Mouse (Mus musculus): Measurements from ENCODE around the gene Atl2. TPM values are rescaled to one million over a fixed set of nuclear protein-coding genes. Genes with fewer than 3 reads are reported as not detected.

Gene Atl2
- 10 to 100 TPM; 65.0 to 71.0 TPM for total RNA-seq (2021)

DNA sequence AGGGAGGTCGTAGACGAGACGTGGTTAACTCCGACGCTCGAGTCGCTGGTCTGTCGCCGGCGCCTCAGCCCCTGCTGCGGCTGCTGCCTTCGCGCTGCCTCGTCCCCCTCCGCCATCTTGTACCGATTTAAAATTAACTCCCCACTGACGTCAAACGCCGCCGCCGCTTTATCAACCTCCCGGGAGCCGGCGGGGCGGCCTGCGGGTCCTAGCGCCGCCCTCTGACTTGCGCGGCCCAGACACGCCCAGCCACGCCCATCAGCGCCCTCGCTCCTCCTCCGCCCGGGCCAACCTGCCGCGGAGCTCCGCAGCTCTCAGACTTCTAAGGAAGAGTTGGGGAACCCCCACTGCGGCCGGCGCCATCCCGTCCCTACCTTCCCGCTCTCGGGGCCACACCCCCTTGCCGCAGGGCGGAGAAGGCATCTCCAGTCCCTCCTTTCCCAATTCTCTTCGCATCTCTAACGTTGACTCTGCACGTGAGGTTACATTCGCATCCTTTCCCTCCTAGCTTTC, at the start of gene Atl2:
Gene Atl2 (minus strand): TSS at position 213 of the 513 bp plus-strand sequence.
- intact Hi-C loops (cut with DNase I) = loop anchor here (5.0 kb wide), 2 partner anchors 56 to 121 kb away; no protein-coding TSS in a partner anchor
- peak; percentile 94 to 96 for DNase-seq (ENCODE audit: low spot score in 2 of 2)

DNA sequence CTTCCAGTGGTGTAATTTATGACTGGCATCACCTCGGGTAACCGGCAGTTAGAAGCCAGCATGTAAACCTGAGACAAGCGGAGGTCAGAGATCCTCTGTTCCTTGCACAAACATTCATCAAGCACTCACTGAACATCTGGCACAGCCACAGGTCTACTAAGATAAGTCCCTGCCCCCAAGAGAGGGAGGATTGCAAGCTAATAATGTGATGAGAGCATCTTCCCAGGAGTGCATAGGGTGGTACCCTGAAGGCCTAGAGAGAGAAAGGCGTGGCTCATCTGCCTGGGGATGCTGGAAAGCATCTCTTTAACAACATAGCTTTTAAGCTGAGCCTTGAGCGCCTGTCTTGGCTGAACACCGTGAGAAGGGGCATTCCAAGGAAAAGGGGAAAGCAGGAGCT, 48.9 kb upstream of the Atl2 start:
- no peak for DNase-seq (ENCODE audit: low spot score in 2 of 2)
- intact Hi-C loops (cut with DNase I) = loop anchor here (10.0 kb wide), 1 partner anchor 800 kb away; no protein-coding TSS in a partner anchor

DNA sequence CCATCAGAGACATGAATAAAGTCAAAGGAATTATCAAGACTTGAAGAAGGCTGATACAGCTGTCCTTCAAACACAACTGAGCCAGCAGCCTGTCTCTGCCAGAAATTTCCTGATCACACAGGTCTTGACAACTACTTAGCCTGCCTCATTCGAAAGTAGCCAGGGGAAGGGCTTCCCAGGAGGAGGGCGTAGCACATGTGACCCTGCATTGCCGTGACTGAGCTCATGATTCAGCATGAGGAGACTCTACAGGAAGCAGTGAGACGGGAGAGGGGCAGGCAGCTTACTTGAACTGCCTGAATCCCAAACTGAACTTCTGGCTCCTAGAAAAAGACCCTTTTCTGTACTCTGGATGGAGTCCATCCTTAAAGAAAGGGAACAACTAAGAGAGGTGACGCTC, 46.5 kb upstream of the Atl2 start:
- intact Hi-C loops (cut with DNase I) = loop anchor here (10.0 kb wide), 1 partner anchor 802 kb away; no protein-coding TSS in a partner anchor

GRCm38 (mm10) chr17:79939133-79939532, 43.2 kb upstream of the Atl2 start:
- intact Hi-C loops (cut with DNase I) = no loop called here
- DNase-seq (ENCODE audit: low spot score in 2 of 2) = no peak

More for the DNA sequence above, 46.5 kb upstream of the Atl2 start:
- no peak for DNase-seq (ENCODE audit: low spot score in 2 of 2)

DNA sequence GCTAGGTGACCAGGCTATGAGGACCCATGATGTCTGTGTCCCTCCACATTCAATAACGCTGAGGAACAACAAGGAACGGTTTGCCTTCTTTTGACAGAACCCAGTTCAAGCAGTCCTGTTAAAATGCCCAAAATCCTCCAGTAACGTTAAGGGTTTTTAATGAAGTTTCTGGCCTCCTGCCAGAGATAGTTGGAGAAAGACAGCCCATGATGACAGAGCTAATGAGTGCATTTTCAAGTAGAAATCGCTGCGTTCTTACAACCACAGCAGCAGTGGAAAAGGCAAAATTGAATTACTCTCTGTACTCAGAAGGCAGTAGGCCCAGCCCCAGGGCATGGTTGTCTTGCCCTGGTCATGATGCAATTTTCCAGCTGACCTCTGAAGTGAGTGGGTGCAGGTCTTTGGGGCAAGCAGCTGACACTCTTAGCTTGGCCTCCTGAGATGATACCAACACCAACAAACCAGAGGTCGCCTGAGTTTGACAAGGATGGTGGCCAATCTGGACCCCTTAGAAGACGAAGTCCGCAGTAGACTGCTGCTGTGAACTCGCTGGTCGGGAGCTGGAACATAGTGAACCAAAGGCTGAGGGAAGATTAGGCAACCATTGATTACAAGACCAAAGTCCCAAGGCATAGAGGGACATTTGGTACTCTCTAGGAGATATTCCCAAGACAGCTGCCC, 42.1 kb upstream of the Atl2 start:
- no peak for DNase-seq (ENCODE audit: low spot score in 2 of 2)
- intact Hi-C loops (cut with DNase I) = no loop called here

DNA sequence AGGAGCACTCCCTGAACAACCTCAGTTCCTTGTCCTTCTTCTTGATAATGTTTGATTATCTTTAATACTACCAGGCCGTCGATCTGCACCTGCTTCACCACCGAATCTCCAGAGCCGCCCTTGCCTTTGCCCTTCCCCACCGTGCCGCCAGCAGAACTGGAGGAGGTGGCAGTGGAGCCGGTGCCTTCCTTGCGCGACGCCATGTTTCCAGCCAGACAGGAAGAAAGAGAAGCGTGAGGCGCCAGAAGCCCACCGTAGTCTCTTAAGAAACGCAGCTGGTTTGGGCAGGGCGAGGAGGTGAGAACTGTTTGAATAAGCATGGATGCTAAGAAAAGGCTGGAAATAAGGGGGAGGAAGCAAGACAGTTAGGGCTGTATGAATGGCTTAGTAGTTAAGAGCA, 38.4 kb upstream of the Atl2 start:
- no peak for DNase-seq (ENCODE audit: low spot score in 2 of 2)
- intact Hi-C loops (cut with DNase I) = no loop called here

- DNase-seq (ENCODE audit: low spot score in 2 of 2) = no peak
- intact Hi-C loops (cut with DNase I) = no loop called here
Observed at GRCm38 (mm10) chr17:79932676-79933278, 36.9 kb upstream of the Atl2 start.

DNA sequence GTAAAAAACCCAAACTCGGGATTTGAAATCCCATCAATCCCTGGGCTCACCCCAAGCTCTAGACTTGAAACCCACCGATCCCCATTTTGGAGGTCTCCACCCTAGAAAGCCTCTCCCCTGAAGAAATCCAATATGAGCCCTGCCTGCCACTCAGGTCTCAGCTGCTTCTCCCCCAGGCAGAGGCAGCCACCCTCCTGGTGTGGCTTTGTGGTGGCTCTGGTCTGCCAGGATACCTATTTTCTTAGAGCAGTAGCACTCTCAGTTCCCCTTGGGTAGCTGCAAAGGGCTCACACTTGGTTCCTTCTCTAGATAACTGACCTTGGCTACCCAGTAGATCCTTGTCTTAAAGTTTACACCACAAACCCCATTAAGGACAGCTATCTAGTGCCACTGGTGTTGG, 31.2 kb upstream of the Atl2 start:
- no peak for DNase-seq (ENCODE audit: low spot score in 2 of 2)
- intact Hi-C loops (cut with DNase I) = no loop called here

DNA sequence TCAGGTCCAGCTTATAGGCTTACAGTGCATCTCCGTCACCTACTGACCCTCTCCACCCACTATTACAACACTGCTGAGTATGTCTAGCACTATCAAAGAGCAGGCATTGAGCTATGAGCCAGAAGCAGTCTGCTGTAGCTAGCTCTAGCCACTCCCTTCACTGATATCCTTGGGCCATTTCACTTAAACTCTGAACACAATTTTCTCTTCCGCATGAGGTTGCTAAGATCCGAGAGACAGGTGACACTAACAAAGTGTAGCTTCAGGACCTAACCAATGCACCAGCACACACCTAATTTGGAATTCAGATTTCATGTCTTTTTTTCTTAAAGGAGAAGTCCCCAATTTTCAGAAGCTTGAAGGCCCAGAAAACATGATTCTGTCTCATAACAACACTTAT, 30.6 kb upstream of the Atl2 start:
- intact Hi-C loops (cut with DNase I) = no loop called here
- DNase-seq (ENCODE audit: low spot score in 2 of 2) = no peak

DNA sequence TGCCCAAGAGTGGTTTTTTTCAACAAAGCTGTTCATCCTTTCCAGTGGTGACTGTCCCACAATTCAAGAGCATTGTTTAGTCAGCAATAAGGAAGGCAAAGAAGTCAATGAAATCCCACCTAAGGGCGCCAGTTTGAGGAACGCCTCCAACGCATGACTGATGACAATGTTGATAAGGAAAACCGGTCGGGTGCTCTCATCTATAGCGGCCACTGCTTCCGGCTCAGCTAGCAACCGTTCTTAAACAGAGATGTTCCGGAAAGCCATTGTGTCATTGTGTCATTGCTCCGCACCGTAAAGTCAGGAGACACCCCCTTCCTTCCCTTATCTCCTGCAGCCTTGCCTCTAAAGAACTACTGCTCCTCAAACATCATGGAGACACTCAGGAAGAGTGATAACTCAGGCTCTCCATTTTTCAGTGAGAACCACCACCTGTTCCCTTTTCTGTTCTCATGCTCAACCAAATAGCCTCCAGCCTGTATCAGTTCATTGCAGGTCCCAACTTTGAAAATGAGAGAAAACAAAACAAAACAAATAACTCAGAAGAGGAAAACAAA, 30.0 kb upstream of the Atl2 start:
- intact Hi-C loops (cut with DNase I) = no loop called here
- DNase-seq (ENCODE audit: low spot score in 2 of 2) = no peak

- intact Hi-C loops (cut with DNase I) = no loop called here
- peak in 1 of 2 experiments; percentile 25 for DNase-seq (ENCODE audit: low spot score in 2 of 2)
Observed at GRCm38 (mm10) chr17:79920355-79920754, 24.4 kb upstream of the Atl2 start.

DNA sequence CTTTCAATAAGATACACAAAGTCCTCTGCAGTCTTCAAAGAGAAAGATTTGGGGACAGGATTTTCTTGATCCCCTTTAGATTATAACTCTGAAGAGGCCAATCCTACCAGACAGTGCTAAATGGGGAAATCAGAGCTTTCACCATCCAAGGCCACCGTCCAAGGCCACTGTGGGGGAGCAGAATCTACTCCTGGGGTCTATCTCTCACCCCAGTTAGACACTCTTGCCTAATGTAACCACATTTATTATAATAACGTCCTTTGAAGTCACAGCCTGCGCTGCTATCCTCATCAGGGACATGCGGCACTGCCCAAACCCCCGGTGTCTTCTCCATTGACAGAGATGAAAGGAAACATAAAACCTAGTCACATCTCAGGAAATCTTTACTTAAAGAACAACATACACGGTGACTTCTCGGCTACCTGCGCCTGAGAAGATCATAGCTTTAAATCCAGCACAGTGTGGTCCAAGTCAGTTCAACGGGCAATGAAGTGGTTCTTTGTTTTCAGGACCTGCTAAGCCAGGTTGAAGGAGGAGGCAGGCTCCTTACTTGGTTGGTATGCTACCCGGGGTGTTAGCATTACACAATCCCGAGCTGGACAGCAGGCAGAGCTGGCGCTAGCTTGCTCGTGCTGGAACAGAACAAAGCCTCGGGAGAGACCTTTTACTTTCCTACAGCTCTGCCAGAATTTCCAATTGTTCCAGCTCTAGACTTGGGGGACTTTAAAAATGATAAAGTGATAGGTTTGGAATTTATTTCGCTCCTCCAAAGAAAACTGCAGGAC, 23.8 kb upstream of the Atl2 start:
- intact Hi-C loops (cut with DNase I) = no loop called here
- peak in 1 of 2 experiments; percentile 33 for DNase-seq (ENCODE audit: low spot score in 2 of 2)

- intact Hi-C loops (cut with DNase I) = no loop called here
- DNase-seq (ENCODE audit: low spot score in 2 of 2) = no peak
Observed at GRCm38 (mm10) chr17:79918484-79919004, 22.6 kb upstream of the Atl2 start.

- intact Hi-C loops (cut with DNase I) = no loop called here
- no peak for DNase-seq (ENCODE audit: low spot score in 2 of 2)
Observed at GRCm38 (mm10) chr17:79916996-79917395, 21.1 kb upstream of the Atl2 start.

DNA sequence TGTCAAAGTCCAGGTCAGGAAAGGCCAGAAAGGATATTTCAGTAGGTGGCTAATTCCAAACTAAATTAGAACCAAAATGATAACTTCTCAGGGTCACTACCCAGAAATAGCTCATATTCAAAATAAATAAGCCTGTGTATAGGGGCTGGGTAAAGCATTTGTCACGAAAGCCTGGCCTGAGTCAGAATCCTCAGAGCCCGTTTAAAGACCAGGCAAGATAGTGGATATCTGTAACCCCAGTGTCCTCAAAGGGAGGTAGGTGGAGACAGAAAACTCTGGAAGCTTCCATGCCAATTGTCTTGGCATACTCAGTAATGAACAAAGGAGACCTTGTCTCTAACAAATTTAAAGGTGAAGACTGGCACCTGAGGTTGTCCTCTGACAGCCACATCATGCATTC, 16.3 kb upstream of the Atl2 start:
- DNase-seq (ENCODE audit: low spot score in 2 of 2) = no peak
- intact Hi-C loops (cut with DNase I) = no loop called here

GRCm38 (mm10) chr17:79911718-79912117, 15.8 kb upstream of the Atl2 start:
- no peak for DNase-seq (ENCODE audit: low spot score in 2 of 2)
- intact Hi-C loops (cut with DNase I) = no loop called here

- DNase-seq (ENCODE audit: low spot score in 2 of 2) = no peak
- intact Hi-C loops (cut with DNase I) = loop anchor here (5.0 kb wide), 1 partner anchor 83 kb away; no protein-coding TSS in a partner anchor
Observed at GRCm38 (mm10) chr17:79909571-79909970, 13.6 kb upstream of the Atl2 start.

DNA sequence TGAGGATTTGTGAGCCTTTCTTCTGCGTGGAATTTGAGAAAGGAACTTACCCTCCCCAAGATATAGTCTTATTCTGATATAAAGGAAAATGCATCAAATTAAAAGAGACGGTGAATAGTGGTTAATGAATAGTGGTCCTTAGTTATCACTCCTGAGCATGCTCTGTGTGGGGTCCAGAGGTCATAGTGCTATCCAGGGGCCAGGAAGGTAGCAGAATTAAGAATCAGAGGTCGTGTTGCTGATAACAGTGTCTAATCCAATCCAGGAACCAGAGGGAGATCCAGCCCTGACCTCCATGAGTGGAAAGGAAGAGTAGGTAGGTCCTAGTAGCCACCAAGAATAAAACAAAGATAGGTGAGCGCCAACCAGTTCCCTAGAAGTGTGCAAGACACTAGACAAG, 11.8 kb upstream of the Atl2 start:
- DNase-seq (ENCODE audit: low spot score in 2 of 2) = no peak
- intact Hi-C loops (cut with DNase I) = loop anchor here (5.0 kb wide), 1 partner anchor 85 kb away; no protein-coding TSS in a partner anchor

- DNase-seq (ENCODE audit: low spot score in 2 of 2) = no peak
- intact Hi-C loops (cut with DNase I) = loop anchor here (5.0 kb wide), 1 partner anchor 85 kb away; no protein-coding TSS in a partner anchor
Observed at GRCm38 (mm10) chr17:79906791-79907494, 11.0 kb upstream of the Atl2 start.

Data from left cerebral cortex, postnatal 25 days (tissue).